Mouse (Mus musculus): ENCODE measurements around the gene Sars.

DNA sequence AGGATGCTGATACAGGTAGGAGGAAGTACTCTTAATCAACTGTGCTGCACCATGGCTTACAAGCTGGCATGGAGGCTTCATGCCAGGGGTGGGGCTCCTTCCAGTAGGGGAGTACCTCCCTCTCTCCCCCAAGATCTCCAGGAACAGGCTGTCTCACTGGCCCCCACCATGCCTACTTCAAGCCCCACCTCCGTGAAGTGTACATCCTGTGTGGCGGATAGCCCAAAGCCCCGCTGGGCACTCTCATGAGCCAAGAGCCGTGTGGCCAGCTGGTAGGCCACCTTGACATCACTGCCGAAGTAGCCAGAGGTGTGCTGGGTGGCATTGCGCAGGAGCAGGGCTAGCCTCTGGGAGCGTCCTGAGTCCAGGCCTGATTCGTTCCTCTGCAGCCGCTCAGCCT lies 46.7 kb downstream of the Sars start:
- TF ChIP-seq CTCF (IDR thresholded peaks at IDR 0.05; ENCODE audit: borderline replicate concordance, insufficient read depth, low read length) (no peak), POLR2A (IDR thresholded peaks at IDR 0.05; ENCODE audit: low read depth, low read length) (no peak)
